Mouse (Mus musculus): Measurements from ENCODE around the gene Nsd2. TPM values are rescaled to one million over a fixed set of nuclear protein-coding genes. Genes with fewer than 3 reads are reported as not detected.
"Not testable (repeated sequence)": the region's sequence is repeated elsewhere in the genome, so short reads cannot be mapped to it uniquely, and the experiment has no call there.

Nsd2 gene
- polyA plus RNA-seq, 1 experiment from 2014 or later = 51.5 TPM

DNA sequence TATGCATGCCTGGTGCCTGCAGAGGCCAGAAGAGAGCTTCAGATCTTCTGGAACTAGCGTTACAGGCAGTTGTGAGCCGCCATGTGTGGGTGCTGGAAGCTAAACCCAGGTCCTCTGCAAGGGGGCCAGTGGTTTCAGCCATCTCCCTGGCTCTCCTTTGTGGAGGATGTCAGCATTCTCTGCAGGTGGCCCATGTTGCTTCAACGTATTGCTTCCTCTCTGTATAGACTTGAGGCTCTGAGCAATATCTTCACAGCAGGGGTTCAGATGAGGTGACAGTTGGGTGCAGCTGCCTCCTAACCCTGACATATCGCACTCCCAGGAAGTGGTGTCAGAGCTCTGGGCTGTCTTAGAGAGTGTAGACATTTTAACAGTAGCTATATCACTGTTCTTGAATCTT lies 30.9 kb downstream of the Nsd2 start:
- peak; percentile 85 for DNase-seq (ENCODE audit: low spot score)

DNA sequence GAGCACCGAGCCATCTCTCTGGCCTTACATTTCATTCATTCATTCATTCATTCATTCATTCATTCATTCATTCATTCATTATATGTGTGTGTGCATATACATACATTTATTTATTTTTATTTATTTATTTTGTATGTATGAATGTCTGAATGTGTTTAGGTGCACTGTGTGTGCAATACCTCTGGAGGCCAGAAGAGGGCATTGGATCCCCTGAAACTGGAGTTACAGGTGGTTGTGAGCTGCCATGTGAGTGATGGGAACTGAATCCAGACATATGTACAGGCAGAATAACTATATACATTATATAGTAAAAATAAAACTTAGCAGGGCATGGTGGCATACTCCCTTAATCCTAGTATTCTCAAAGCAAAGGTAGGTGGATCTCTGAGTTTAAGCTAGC lies 32.6 kb downstream of the Nsd2 start:
- no peak for DNase-seq (ENCODE audit: low spot score)

DNA sequence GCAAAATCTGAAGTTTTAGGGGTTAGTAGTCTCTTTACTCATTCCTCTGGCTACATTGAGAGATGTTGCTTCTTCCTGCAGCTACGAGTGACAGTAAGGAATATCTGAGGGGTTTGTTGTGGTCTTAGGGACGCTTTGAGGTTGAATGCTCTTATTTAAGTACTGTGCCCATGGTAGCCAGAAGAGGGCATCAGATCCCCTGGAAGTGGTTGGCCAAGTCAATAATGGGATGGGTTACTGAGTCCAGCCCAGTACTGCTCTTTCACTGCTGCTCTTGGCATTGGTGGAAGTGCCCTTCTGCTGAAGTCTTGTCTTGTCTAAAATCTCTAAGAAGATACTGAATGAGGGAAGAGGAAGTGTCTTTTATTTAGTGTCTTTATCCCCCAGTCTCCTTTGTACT lies 33.5 kb downstream of the Nsd2 start:
- peak; percentile 20 for DNase-seq (ENCODE audit: low spot score)

DNA sequence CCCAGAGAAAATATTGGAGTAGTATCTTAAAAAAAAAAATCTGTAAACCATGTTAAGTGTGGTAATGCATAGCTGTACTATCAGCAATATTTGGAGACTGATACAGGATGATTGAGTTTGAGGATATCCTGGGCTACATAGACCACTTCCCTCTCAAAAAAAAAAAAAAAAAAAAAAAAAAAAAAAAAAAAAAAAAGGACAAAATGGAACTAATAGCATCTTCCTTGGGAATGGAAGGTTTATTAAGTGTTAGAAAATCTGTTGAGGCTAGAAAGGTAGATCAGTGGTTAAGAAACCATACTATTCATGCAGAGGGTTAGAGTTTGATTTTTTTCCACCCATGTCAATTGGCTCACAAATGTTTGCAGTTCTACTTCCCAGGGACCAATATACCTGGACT lies 37.2 kb downstream of the Nsd2 start:
- no peak for DNase-seq (ENCODE audit: low spot score)

DNA sequence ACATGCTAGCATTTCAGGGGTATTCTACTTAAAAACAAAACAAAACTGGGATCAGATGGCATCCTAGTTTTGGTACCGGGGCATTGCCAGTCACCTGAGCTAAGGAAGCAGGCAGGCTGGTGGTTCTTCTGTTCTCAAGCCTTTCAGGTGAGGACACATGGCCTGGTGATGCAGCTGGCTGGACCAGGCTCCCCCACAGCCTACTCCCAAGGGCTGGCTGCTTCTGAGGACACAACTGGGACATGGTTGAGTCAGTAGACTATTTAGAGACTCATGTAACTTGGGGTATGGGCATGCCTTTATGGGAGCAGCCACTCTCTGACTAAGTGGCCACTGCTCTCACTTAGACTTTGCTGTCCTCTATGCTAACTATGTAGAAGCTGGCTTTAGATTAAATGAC lies 54.9 kb downstream of the Nsd2 start:
- DNase-seq (ENCODE audit: low spot score) = no peak

DNA sequence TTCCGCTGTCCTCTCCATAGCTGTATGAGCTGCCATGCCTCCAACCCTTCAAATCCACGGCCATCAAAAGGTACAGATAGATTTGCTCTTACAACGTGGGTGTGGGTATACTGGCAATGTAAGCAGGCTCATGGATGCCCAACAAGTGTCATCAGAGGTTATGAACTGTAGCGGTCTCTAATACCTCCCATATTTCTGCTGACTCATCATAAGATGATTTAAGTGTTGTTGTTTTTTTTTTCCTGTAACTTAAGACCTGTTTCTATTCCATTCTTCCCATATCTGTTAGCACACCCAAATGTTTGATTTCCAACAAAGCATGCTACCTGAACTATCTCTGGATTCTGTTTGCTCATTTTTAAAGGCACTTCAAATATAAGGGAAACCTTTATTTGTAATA lies 60.6 kb downstream of the Nsd2 start:
- DNase-seq (ENCODE audit: low spot score) = no peak

DNA sequence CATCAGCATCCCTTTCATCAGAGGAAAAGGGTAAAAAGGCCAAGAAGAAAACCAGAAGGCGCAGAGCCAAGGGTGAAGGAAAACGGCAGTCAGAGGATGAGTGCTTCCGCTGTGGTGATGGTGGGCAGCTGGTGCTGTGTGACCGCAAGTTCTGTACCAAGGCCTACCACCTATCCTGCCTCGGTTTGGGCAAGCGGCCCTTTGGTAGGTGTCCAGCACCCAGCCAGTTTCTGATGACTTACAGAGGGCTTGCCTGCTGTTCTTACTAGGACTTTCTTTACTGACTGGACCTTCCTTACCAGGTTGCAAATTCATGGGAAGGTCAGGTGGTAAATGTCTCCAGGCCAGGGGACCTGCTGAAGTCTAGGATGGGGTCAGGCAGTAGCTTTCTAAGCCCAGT lies 72.9 kb downstream of the Nsd2 start:
- DNase-seq (ENCODE audit: low spot score) = no peak

DNA sequence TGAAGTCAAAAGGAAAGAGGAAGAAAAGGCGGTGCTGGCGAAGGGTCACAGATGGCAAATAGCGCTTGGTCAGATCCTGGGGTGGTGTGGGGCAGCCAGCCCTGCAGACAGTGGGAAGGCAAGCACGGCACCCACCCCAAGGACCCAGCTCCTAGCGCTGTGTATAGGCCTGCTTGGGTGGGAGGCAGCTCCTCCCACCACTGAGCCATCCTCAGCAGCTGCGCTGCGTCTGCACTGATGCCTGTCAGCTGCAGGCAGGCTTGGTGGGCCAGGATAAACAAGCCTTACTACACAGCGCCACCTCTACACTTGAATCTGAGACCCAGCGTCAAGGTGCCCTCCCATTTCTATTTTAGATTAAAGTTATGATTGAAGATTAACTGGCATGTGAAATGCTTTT lies 74.6 kb downstream of the Nsd2 start:
- no peak for DNase-seq (ENCODE audit: low spot score)

DNA sequence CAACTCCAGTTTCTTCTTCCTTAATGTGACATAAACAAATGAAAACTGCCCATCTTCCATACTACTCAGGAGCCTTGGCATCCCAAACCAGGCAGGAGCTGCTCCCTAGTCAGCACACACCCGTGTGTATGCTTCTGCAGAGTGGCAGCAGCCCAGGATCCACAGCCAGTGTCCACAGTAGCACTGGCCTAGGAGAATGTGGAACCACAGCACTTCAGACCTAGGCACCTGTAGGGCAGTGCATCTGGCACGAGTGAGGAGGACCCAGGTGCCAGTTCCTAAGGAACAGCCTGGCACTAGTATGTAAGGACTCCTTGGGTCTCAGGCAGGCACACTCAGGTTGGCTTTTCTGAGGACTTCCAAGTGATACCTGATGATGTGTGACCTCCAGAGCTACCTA lies 76.6 kb downstream of the Nsd2 start:
- DNase-seq (ENCODE audit: low spot score) = no peak

DNA sequence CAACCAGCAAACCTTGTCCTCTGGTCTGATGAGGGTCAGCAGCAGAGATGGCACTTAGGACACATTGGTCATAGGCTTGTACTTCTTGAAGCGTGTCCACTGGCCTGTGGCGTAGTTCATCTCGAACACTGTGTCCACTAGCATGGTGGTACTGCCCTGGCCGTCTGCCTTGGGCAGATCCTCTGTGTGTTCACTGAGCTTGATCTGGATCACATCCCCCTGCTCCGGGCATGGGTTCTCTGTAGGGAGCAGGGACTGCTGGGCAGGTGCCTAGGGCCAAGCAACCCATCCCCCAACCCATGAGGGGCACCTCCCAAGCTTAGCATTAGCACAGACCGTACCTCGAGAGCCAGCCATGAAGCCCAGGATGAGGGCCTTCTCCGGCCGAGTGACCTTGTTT lies 78.1 kb downstream of the Nsd2 start:
- DNase-seq (ENCODE audit: low spot score) = no peak

DNA sequence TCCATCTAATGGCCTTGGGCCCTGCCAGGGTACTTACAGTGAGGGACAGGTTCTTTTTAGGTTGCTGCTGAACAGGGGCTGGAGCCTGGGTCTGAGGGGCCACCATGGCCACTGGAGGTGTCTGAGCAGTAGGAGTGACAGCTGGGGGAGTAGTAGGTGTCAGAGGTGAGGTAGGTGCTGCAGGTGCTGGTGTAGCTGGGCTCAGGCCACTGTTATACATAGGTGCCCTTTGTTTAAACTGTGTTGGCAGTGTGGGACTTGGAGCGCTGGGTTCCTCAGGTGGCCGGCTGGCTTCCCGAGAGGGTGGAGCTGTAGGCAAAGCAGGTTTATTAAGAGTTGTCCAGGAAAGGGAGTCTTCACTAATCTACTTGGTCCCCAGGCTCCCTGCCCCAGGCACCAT lies 78.7 kb downstream of the Nsd2 start:
- DNase-seq (ENCODE audit: low spot score) = no peak

DNA sequence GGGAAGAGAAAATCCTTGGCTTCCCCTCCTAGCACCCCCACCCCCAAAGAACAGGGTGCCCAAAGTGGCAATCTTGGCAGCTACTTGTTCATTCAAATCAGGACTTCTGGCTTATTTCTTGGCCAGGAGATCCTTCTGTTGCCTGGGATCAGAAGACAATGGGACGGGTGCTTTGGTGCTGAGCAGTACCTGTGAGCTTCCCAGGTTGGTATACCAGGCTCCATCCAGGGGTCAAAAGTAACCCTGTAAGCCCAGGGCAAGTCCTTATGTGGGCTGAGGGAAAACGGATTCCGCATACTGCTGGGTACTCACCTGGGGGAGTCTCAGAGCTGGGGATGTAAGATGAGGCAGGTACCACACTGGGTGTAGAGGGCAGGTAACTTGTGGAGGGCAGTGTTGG lies 79.6 kb downstream of the Nsd2 start:
- DNase-seq (ENCODE audit: low spot score) = no peak

DNA sequence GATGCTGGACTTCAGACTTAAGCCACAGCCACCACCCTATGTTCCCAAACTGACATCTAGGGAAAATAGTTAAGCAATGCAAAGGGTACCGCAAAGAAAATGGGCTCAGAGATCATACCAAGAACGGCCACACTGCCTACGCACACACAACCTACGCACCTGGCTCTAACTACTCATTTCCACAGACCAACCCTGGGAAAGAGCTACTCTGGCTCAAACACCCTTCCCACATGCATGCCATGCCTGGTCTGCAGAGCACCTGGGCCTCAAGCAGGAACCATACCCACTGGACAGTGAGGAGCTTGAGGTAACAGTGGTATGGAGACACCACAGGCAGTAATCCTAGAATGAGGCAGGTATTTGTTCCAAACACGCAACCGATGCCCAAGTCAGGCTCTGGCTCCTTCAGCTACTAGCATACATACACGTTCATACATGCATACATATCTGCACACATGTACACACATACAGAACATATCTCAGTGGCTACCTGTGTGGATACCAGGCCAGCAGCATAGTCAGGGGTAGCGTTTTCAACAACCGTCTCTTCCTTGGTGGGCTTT lies 80.3 kb downstream of the Nsd2 start:
- DNase-seq (ENCODE audit: low spot score) = no peak

DNA sequence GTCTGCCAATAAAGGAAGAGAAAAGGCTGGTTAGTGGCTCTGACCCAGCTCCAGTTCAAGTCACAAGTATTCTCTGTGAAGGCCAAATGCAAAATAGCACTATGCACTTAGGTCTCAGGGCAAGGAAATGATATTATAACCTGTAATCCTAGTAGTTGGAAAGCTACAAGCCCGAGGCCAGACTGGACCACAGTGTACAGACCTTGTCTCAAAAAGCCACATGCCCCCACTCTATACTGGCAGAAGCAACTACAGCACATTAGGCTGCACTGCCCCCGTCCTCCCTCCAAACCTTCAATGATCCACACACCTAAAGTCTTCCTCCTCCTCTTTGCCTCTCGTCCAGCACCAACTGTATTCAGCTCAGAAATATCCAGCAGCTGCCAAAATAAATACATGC lies 80.8 kb downstream of the Nsd2 start:
- DNase-seq (ENCODE audit: low spot score) = no peak

DNA sequence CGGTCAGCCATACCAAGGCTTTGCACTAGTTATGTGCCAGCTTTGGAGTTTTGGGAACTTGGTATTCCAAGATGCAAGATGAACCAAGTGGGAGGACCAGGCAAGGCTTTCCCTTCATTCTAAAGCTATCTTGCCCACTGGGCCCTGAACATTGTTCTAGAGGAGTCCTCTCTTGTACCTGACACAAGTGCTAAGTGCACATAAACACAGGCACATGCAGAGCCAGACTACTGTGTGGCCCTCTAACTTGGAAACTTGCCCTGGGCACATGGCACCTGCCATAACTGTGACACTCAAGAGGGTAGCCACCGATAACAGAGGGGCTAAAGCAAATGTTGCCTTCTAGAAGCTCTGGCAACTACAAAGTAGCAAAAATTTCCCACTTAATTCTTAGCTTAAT lies 82.2 kb downstream of the Nsd2 start:
- no peak for DNase-seq (ENCODE audit: low spot score)

DNA sequence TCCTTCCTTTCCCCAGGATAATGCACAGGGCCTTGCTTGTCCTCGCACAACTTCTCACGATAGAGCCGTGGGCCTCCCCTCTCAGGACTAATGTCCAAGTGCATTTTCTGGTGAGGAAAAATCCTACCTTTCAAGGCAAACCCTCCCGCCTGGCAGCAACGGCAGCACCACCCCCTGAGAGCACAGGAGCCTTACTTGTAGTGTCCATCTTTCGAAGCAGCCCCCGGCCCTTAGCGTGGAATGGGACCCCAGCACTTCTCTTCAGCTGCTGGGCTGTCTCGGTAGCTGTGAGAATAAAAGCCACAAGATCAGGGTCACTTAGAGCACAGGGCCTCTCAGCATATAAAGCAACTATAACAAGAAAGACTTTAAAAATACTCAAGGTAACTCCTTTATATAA lies 82.7 kb downstream of the Nsd2 start:
- no peak for DNase-seq (ENCODE audit: low spot score)

DNA sequence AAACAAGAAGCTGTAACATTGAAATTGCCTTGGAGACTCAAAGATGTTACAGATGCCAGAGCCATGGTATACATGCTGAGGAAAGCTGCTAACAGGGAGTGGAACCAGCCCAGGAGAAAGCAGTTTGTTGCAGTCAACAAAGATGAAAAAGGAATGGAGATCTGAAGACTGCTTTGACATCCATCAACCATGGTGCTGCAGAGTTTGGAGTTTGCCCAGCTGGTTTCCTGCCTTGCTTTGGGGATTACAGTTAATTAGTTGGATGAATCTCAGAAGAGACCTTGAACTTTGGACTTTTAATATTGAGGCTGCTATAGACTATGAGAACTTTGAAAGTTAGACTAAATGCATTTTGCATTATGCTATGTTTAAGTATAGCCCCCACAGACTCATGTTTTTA lies 94.5 kb downstream of the Nsd2 start:
- DNase-seq (ENCODE audit: low spot score) = not testable (repeated sequence)

DNA sequence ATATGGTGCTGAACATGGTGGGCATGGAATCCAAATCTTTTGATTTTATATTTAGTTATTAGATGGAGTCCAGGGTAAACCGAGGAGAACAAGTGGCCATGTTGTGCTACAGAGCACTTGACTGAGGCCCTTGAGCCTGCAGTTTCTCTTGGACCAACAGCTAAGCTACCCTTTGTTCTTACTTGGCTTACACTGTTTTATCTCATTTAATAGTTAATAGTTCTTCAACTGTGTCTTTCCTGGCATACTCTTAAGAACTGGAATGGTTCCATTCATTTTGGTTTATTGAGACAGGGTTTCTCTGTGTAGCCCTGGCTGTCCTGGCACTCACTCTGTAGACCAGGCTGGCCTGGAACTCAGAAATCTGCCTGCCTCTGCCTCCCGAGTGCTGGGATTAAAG lies 96.1 kb downstream of the Nsd2 start:
- DNase-seq (ENCODE audit: low spot score) = not testable (repeated sequence)

DNA sequence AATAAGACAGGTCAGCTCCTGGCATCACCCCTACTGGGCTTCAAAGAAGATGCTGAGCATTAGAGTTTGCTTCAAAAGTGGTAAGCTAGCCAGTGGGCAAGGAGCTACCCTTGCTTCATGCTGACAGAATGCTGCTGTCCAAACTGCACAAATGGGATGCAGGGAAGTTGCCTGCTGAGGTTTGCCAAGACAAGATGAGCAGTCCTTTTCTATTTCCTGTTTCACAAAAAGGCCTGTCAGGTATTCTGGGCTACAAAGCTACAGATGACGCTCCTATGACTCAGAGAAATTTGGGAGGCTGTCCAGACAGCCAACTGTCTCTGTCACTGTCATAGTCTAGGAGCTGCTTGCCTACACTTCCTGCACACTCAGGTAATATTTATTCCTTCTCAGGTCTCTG lies 98.9 kb downstream of the Nsd2 start:
- DNase-seq (ENCODE audit: low spot score) = no peak

DNA sequence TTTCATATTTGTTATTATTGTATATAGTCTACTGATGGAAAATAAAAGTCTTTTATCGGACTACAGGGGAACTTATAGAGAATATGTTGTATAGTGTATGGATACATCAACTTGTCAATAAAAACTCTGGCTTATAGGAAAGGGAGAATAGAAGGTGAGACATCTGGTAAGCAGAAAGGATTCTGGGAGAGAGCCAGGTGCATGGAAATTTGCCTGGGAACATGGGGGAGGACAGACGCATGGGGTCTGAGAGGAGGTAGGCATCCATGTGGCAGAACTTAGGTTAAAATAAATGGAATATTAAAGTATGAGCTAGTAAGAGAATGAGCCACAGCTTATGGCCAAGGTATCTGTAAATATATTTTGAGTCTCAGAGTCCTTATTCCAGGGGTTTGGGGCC lies 99.5 kb downstream of the Nsd2 start:
- no peak for DNase-seq (ENCODE audit: low spot score)

DNA sequence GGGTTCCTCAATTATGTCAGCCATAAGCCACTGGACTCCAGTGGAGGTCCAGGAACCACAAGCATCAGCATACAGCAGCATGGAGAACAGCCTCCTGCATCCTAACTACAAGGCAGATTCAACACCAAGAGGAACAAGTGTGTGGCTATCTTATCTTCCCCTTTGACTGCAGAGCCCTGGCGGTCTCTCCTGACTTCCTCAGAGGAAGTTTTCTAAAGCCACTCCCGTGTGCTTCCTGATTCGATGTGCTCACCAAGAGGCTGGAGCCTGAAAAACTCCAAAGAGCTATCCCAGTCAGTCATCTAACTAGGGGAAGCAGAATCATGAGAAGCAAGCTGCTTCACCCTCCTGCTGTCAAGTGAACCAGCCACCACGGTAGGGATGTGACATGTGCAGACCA lies 100.4 kb downstream of the Nsd2 start:
- no peak for DNase-seq (ENCODE audit: low spot score)

DNA sequence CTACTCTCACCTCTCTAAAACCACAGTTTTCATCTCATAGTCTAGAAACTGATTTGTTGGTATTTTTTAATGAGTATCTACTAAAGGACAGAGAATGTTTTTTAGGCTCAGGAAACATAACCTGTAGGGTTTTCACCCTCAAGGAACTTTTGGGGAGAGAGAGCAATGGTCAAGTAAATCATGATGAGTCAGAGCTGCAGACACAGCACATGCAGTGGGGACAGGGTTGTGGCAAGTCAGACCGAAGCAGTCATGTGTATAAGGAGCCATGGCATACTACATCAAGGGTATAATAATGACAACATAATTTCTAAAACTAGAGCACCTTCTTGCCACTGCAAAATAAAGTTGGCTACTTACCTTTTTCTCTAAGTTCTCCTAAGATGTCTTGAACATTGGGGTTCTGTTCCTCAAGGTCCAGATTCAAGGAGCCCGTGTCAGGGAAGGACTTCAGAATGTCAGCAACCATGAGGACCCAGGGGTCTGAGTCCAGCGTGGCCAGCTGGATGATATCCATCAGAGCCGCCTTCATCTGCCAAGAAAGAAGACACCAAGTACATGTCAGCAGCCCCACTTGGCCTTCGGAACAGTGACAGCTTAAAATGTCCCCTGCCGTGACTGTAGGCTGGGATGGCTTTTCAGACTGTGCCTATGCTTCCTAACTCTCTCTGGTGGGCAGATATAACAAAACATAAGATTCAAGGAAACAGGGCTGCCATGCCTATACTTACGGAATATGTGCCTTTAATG lies 101.1 kb downstream of the Nsd2 start:
- DNase-seq (ENCODE audit: low spot score) = no peak

DNA sequence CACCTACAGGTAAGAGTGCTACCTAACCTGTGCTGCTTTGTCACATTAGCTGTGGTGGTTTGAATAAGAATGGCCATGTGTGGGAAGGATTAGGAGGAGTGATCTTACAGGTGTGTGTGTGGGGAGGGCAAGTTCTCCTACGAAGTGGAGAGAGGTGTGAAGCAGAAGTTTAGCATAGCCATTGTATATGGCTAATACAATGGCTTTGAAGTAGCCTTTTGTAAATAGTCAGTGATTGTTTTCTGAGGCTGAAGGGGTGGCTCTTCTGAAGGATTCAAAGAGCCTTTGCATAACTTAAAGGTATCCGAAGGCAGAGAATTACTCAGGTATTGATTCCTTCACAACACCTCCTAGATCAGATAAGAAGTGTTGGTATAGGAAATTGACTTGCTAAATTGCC lies 102.0 kb downstream of the Nsd2 start:
- no peak for DNase-seq (ENCODE audit: low spot score)

DNA sequence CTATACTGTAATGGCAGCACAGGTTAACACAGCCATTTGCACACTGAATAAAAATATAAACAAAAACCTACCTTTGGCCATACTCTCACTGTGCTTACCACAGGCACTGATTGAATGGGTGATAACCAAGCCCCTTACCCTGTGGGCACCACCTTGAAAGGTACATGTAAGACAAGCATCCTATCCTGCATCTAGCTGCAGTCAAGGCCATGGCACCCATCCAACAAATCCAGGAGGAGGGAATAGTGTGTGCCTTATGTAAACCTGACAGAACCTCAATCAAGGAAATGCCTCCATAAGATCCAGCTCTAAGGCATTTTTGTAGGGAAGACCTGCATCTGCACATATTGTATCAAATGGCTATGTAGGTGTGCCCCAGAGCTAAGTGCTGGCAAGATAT lies 105.6 kb downstream of the Nsd2 start:
- DNase-seq (ENCODE audit: low spot score) = no peak

Data from thymus, postnatal 0 days (tissue).